Mouse (Mus musculus) cerebellum, adult 8-10 months (tissue): Measurements from ENCODE around the gene Med26.
A peak's percentile ranks its signal among the peaks of the same experiment; 100 is the strongest.

Source experiments
- DNase-seq: peaks from one replicate; pipeline ENCODE4 v3.0.0; 2022

The Med26 gene

DNA sequence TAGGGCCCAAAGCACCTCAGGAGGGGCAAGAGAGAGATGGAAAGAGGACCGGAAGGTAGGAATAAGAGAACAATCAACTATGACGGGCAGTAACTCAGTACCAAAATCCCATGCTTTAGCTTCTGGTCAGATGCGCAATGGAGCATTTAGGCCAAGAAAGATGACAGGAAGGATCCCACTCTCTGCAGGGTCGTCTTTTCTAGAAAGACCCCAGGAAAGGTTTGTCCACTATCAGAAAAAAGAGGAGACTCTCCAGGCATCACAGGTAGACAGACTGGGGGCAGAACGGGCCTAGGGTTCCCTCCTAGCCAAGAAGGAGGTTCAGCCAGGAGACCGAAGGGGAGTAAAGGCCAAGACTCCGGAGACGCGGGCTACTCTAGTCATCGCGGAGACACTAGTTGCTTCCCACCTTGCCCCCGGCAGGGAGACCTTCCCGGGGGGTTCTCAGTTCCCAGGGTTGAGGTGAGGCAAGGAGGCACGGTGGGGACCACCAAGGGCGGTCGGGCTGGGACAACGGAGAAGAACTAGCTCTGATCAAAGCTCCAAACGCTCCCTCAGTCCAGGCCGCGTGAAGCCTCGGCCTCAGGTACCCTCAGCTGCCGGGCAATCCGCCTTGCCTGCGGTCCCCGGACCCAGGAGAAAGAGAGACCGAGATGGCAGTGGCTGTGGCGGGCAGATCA is 808 bp downstream of the Med26 start:
- DNase-seq = no peak

DNA sequence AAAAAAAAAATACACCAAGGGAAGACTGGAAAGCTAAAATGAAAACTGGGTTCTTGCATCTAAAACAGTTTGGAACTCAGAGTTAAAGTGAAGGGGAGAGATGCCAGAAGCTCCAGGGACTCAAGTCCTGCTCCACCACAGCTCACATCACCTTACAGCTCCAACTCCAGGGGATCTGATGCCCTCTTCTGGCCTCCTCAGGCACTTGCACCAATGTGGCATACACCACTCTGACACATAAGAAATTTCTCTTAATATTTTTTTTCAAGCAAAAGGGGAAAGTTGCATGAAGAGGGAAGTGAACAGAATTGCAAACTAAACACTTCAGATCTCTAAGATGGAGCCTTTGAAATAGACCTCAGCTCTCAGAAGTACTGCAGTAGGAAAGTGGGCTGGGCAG is 8.8 kb downstream of the Med26 start:
- no peak for DNase-seq

DNA sequence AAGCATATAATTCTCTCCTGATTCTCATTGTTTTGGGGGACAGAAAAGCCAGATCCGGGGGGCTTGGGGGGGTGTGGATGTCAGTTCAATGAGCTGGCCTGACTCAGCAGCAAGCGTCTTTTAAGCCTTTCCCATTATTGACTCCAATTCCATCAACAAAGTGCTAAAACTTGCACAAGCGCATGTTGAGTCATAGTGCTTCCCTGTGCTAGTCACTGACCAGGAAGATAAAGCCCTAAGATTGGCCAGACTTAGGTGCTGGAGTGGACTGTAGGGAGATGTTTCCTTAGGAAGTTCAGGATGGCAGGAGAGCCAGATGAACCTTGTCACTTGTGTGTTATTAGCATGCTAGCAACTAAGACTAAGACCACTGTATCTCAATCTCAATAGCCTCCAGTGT is 13.2 kb downstream of the Med26 start:
- DNase-seq = no peak

DNA sequence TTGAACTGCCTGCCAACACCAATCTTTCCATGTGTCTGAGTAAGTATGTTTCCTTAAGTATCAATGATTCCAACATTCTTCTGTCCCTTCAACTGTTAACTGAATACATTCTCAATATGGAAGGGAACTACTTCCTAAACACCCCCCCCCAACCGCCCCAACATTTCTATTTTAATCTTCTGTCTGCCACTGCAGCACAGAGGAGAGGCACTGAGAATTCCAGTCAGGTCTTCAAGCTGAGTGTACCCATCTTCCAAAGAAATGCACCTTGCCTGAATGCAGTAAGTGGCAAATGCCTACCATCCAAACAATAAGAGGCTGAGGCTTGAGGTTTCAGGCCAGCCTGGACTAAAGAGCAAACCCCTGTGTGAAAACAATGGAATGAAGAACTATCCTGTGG is 16.0 kb downstream of the Med26 start:
- DNase-seq = no peak

DNA sequence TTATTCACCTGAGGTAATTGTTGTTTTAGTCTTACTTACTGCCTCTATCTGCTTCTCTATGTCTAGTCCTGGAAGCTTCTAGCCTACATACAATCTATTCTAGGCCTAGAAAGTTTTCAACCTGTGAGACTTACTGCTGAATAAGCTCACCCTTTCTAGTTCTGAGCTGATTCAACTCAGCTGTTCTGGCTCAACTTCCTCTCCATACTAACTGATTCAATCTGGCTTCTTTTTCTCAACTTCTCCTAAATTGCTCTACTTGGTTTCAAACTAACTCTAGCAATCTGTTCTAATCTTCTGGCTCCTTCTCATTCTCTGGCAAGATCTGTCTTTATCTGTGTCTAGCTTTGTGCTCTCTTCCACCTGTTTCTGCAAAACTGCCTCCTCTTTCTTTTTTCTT is 26.2 kb downstream of the Med26 start:
- no peak for DNase-seq

DNA sequence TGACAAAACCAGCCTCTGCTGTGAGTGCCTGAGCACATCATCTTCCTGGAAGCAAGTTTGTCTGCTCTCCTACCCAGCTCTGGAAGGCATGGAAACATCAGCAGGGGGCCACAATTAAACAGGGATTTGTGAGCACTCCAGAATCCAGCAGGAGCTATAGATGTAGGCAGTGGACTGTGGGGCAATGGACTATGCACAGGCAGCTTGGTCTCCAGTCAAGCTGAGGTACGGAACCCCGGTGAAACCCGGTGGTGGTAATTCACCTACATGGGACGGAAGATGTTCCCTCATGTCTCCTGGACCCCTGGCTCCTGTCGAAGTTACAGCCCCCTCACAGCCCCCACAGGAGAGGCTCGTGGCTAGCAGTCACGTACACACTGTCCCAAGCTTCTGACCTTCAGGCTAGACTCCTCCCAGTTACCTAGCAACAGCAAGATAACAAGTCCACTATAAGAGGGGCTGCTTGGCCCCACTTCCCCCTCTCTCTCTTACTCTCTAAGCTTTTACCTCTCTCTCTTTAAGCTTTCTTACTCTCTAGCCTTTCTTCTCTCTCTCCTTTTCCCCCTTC is 30.6 kb downstream of the Med26 start:
- no peak for DNase-seq

DNA sequence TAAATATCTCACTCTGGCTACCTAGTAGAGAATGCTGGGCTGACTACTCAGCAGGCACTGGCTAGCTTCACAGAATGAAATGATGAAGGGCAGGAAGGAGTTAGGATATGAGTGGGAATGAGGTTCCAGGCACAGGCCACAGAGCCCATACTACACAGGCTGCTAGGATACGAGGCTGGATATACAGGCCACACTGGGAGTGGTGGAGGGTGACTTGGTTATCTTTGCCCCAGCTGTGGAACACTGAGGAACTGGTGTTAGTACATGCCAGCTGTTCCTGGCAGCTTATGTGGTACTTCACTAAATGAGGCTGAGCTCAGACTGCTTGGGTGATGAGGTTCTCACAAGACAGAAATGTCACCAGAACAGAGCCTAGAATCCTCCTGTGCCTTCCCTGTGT is 34.9 kb downstream of the Med26 start:
- no peak for DNase-seq

DNA sequence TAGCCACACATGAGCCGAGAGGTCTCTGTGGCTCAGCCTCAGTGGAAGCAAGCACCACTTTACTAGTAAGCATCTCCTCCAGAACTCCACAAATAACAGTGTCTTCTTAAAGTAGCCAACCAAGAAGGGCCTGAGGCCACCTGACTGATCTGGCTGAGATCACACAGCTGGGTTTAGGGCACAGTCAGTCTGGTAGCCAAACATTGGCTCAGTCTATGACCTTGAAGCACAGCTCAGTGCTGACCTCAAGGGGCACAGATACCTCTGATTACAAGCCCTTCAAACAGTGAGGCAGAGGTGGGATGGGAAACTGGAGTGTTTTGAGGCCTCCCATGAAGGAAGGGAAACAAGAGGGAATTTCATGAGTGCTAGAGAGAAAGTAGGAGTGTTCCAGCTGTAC is 35.4 kb downstream of the Med26 start:
- no peak for DNase-seq

DNA sequence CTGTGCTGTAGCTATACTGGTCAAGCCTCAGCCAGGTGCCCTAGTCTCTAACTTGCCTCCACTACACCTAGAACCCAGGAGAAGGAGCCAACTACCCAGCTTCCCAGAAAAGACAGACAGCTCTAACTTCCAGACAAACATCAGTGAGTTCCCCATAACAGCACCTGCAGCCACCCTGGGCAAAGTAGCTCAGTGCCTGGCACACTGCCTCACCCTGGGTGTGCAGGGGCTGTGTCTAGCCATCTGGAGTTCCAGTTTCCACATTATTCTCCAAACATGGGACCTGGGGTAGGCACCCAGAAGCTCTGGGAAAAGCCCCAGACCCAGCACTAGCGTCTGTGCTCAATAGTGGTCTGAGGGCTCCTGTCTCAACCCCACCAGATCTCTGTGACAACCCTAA is 40.6 kb downstream of the Med26 start:
- DNase-seq = no peak

DNA sequence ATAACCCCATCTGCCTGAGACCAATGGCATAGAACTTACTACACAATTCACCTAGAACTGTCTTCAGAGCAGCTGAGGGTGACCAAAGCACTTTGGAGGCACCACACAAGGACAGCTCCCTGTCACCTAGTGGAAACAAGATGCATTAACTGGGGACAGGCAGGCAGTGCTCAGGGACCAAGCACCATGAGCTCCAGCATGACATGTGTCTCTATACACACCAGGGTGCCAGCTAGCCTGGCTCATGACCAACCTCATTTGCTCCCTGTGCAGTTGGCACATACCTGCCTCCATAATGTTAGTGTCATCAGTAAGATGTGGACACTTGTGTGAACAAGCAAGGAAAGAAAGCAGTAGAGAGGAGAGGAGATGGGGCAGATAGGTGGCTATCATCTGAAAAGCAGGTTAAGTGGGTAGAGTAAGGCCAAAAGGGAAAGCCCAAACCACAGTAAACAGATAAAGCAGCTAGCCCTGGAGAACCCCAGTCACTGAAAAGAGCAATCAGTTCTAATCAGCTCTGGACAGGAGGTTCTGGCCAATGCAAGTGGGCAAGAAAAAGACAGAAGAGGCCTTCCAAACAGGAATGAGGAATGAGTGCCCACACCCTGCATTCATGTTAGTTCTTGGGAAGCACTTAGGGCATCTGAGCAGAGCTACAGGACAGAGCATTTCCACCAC is 43.3 kb downstream of the Med26 start:
- peak; percentile 54 for DNase-seq

DNA sequence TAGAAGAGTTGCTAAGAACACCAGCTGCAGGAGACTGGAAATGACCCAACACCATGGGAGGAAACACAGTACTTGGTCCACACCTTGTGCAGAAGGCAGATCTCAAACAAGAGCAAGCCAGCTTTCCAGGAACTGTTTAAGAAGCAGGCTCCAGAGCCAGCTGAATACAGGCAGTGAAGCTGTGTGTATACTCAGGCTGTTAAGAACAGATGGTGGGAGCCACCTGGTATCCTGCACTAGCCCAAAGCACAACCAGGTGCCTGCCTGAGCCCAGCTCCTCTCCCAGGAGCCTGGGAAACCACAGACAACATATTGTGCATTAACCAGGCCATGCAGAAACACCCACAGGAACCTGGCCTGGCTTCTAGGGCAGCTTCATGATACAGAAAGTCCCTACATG is 43.9 kb downstream of the Med26 start:
- DNase-seq = peak; percentile 79

DNA sequence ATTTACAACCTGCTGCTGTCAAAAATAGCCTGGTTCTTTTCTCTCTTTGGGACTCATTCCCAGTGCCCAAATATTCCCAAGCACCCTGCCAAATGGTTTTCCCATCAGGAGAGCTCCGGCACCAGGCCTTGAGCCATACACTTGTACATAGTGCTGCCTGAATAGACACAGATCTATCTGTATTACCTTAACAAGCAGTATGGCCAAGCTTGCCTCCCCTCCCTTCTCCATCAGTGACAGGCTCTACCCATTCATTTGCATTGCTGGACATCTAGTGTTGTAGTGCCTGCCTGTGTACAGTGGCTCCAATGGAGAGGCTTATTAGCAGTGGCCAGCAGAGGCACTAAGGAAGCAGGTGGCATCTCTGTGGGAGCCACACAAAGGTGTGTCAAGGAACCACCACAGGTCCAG is 47.5 kb downstream of the Med26 start:
- DNase-seq = peak; percentile 75

DNA sequence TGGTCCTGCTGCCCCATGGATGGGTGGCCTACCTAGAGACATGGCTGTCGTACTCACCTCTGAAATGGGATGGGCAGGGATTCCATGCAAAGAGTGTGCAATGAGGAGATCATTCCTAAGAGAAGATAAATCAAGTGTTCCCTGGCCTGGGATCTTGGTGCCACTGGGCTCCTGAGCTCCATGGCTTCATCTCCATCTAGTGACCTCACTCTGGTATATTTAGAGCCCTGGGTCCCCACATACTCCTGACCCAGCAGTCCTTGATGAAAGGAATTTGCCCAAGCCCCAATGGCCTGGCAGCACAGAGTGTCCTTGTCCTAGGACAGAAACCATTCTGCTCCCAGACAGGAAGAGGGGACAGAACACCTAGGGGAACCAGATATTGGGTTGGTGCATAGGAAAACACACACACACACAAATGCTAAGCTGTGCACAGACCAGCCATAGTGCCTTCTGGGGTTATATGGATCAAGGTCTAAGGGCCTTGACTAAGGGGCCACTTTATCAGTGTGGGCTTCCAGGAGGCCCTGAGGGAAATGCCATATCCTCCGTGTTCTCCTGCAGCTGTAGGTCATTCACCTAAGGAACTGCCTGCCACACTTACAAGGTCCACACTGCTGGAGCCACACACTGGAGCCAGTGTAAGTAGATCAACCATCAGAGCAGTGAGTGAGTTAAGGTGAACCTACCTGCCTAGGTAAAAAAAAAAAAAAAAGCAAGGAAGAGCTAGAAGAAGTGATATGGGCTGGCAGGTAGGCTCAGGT is 48.4 kb downstream of the Med26 start:
- DNase-seq = no peak

DNA sequence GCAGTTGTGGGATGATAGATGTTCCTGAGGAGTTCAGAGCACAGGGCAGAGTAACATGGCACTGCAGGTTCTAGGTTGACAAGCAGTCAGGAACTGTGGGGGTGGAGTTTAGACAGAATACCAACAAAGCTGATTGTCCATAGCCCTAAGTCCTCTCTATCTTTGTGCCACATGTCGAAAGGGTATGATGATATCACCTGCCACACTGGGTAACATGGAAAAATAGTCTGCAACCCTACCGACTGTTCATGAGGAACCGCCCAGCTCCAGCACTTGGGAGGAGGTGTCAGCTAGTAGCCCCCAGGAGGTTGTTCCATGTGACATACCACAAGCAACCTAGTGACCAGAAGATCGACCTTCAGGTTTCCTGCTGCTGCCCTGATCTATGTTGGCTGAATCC is 49.5 kb downstream of the Med26 start:
- no peak for DNase-seq

DNA sequence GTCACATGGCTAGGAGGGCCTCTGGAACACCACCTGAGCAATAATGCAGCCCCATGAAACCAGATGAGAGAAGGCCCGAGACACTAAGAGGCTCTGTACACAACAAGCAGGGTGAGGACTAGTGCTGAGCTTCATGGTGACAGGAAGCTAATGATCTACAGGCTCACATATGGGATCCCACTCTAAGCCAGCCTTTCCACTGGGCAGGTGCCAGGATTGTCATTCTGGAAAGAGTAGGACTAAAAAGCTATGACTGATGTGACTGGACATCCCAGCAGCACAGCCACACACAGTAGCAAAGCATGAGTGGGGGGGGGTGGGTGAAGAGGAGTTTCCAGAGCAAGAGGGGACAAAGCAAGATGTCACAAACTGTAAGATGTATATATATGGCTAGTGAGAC is 50.2 kb downstream of the Med26 start:
- no peak for DNase-seq

DNA sequence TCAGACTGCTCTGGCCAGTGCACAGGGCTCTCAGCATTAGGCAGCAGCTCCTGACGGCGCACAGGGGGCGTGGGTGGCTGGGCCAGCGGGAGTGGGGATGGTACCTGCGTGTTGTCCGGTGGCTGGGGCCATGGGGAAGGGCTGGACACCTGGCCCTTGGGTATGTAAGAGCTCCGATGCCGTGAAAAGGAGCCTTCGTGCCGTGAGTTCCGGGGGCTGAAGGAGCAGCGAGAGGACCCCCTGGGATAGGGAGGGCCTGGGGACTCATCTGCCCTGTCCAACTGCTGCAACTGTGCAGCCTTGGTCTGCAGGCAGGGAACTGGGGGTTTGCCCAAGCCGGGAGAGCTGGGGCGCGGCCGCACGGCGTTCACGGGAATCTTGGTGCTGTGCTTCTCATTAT is 51.9 kb downstream of the Med26 start:
- no peak for DNase-seq

DNA sequence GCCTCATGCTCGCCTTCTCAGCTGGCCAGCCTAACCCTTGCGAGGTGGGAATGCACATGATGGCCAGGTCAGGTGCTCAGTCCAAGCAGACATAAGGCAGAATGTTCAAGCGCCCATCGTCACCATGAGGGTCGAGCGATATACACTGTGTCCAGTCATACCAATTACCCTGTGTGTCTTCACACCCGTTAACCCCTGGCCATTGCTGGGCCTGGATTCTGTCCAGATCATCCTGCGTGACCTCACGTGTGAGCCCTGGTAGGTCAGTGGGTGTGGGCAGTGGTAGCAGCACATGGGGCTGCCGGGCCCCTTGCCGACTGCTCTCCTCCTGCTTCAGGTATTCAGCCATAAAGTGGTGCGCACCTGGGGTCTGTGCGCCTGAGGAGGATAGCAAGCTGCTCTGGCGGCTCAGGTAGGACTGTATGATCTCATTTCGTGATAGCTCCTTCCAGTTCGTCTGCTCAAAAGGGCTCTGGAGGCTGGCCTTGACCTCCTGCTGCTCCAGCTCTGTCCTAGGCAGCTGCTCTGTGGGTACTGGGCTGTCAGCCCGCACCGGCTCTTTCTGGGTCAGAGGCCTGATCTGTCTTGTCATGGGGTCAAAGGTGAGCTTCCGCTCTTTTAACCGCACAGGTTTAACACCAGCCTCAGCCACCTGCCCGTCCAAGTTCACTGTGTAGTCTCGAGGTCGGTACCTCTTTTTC is 52.5 kb downstream of the Med26 start:
- DNase-seq = no peak

DNA sequence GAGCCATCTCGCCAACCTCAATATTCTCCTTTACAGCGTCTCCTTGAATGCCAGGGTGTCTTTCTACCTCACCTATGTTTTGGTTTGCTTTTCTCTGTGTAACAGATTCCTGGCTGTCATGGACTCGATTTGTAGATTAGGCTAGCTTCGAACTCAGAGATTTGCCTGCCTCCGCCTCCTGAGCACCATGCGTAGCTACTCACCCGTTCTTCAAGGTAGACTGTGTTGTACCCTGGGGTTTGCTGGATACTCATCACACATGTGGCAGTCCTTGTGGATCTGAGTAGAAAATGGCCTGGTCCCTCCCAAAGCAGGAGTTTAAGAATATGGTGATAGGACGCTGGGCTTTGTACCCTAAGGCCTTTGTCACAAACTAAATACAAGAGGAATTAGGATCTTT is 54.7 kb downstream of the Med26 start:
- DNase-seq = no peak

DNA sequence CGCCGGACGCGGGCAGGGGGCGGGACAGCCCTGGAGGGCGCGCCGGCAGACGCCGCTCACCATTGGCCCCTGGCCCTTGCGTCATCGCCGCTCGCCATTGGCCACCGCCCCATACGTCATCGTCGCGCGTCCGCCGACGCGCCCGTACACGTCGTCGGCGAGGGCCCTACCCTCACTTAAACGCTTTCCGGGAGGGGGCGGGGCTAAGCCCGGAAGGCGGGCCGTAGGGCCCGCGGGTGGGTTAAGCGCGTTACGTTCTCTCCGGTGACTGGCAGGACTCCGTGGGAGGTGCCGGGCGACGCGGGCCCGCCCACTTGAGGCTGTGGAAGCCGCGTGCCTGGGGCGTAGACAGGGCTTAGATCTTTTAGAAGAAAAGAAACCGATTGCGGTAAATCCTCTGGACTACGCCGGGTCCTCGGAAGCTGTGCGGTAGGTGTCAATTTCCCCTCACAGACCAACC is 55.4 kb downstream of the Med26 start:
- DNase-seq = peak; percentile 98

DNA sequence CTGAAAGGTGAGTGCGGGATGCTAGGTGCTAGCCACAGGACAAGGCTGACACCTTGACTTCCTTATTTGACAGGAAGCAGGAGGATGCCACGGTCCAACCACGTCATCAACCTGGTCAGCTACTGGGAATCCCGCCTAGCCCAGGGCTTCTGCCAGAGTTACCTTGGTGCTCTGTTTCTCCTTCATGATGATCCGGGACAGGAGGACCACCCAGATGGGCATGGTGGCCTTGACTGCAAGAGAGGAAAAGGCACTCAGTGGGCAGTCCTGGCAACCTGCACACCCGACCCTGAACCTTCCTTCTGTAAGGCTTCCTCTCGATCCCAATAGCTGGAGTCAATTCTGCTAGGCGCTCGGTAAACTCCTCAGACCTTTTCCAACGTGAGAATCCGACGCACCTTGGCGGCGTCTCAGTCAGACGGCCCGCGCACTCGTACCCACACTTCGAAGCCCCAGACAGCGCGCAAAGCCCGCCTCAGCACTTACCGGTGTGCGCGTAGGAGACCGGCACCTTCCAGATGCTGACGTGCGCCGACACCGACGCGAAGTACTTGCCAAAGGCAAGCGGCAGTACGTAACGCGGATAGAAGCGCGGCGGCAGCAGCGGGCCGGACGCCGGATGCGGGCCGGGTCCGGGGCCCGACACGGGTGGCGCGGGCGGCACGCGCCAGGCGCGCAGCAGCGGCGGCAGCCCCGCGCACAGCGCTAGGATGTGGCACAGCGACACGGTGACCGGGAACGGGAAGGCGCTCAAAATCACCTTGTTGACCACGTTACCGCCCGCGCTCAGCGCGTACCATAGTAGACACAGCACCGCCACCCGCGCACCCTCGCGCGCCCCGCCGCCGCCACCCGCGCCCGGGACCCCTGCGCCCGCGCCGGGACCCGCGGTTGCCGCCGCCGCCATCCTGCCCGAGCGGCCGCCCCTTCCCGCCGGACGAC is 56.1 kb downstream of the Med26 start, which contains the start of gene Slc35e1:
TSS of gene Slc35e1 (minus strand) at position 935 of the 942 bp plus-strand sequence.
- no peak for DNase-seq

DNA sequence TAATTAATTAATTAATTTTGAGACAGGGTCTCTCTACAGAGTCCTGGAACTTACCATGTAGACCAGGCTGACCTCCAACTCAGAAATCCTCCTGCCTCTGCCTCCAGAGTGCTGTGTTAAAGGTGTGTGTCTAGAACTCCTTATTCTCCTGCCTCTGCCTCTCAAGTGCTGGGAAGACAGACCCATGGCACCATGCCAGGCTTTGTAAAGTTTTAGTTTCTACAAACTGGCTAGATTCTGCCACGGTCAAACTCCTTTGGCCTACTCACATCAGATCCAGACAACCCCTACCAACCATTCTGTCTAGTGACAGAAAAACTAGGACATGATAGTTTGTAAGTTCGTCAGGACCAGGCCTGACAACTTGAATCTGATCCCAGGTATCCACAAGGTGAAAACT is 57.1 kb downstream of the Med26 start:
- no peak for DNase-seq

DNA sequence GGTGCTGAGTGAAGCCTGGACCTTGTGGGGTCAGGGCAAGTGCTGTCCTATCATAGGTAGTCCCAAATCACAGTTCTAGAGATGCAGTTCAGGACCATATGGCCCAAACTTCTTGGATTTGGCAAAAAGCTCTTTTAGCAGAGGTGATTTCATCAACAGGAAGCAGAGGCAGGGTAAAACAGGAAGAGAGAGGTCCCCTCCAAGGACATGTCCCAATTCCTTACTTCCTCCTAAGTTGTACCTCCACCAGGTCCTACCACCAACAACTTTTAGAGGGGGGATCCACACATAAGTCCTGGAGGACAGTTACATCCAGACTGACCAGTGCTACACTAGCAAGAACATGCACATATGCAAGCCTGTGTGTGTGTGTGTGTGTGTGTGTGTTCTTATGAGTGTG is 61.1 kb downstream of the Med26 start:
- DNase-seq = no peak
